Mouse (Mus musculus) stomach, embryonic 14.5 days (tissue): ENCODE measurements at regions not wholly inside any gene's neighbourhood (a gene's known extent, or its start where the extent isn't known, plus 50 kb on each side); places are given as distances from the start of the nearest gene placed in this dataset.

Experiments used
- ATAC-seq: fragments of 200-750 bp; cut with Nextera tagmentation; 2 replicates; pipeline ENCODE4 v1.8.0; 2017; ENCODE audit warnings: low read depth, moderate TSS enrichment; ENCODE audit not compliant: insufficient number of reproducible peaks, insufficient read depth, low FRiP score
- H3K27ac ChIP-seq: fragments of 300-500 bp; sonication (generic); 2 replicates; pipeline ENCODE4 v1.5.1; 2014; ENCODE audit warnings: mild to moderate bottlenecking, low read length, moderate library complexity, mixed read lengths
- H3K27me3 ChIP-seq: fragments of 300-500 bp; sonication (generic); 2 replicates; pipeline ENCODE4 v1.6.1; 2014; ENCODE audit warnings: low read length, control low read depth, mixed read lengths; ENCODE audit not compliant: control insufficient read depth, insufficient read depth
- H3K36me3 ChIP-seq: fragments of 300-500 bp; sonication (generic); 2 replicates; pipeline ENCODE4 v1.6.1; 2014; ENCODE audit warnings: mild to moderate bottlenecking, control low read depth, low read length, moderate library complexity, mixed read lengths; ENCODE audit not compliant: control insufficient read depth, insufficient read depth
- H3K4me1 ChIP-seq: fragments of 300-500 bp; sonication (generic); 2 replicates; pipeline ENCODE4 v1.6.1; 2014; ENCODE audit warnings: low read length, control low read depth, mixed read lengths; ENCODE audit not compliant: control insufficient read depth, insufficient read depth
- H3K4me2 ChIP-seq: fragments of 300-500 bp; sonication (generic); replicated peaks from 2 replicates; pipeline ENCODE4 v1.6.1; 2014; ENCODE audit warnings: low read depth, low read length, control low read depth
- H3K4me3 ChIP-seq: fragments of 300-500 bp; sonication (generic); 2 replicates; pipeline ENCODE4 v1.5.1; 2014; ENCODE audit warnings: low read depth, low read length, control low read depth
- H3K9ac ChIP-seq: fragments of 300-500 bp; sonication (generic); replicated peaks from 2 replicates; pipeline ENCODE4 v1.6.1; 2014; ENCODE audit warnings: low read depth, mild to moderate bottlenecking, control low read depth, low read length, moderate library complexity, mixed read lengths
- H3K9me3 ChIP-seq: fragments of 300-500 bp; sonication (generic); 2 replicates; pipeline ENCODE4 v1.6.1; 2016; ENCODE audit warnings: low read depth, low read length, control low read depth; ENCODE audit not compliant: control insufficient read depth
- WGBS: fragments of 180-500 bp; shearing (Covaris S2); extraction: QIAGEN DNeasy Blood & Tissue Kit; methylation state at CpG from one replicate; pipeline ENCODE4 v1.1.7; 2014; 5-methylcytosine and 5-hydroxymethylcytosine counted together

- WGBS = 17% methylated on average over 1 of the region's 1 CpGs
These were observed 123.6 kb upstream of the Smyd2 start for GRCm38 (mm10) chr1:190045797-190046196.

GRCm38 (mm10) chr1:190044036-190044435 is 121.9 kb upstream of the Smyd2 start:
- Histone ChIP-seq H3K27me3 (no peaks in the 10 kb centered on the region), H3K36me3 (no peaks in the 10 kb centered on the region), H3K4me1 (no peaks in the 10 kb centered on the region), H3K4me2 (no peak overlapping the region), H3K27ac (no peak overlapping the region), H3K9ac (no peak overlapping the region), H3K9me3 (no peaks in the 10 kb centered on the region), H3K4me3 (no peak overlapping the region)
- WGBS = 57% methylated on average over 3 of the region's 3 CpGs
- ATAC-seq = no peak

More at GRCm38 (mm10) chr1:190045797-190046196, 123.6 kb upstream of the Smyd2 start:
- H3K27ac ChIP-seq = no peak overlapping the region
- H3K4me3 ChIP-seq = no peak overlapping the region
- H3K4me2 ChIP-seq = no peak overlapping the region
- H3K9ac ChIP-seq = no peak overlapping the region
- H3K36me3 ChIP-seq = no peaks in the 10 kb centered on the region
- ATAC-seq = no peak
- no peaks in the 10 kb centered on the region for H3K4me1 ChIP-seq
- H3K27me3 ChIP-seq = no peaks in the 10 kb centered on the region
- H3K9me3 ChIP-seq = peaks cover 3% of the 10 kb centered on the region; the same call in 1 of the 2 replicates

GRCm38 (mm10) chr1:190043156-190043555 is 121.0 kb upstream of the Smyd2 start:
- WGBS = 77% methylated on average over 10 of the region's 10 CpGs
- Histone ChIP-seq H3K4me2 (no peak overlapping the region), H3K9ac (no peak overlapping the region), H3K27me3 (no peaks in the 10 kb centered on the region), H3K36me3 (no peaks in the 10 kb centered on the region), H3K4me3 (no peak overlapping the region), H3K9me3 (no peaks in the 10 kb centered on the region), H3K4me1 (no peaks in the 10 kb centered on the region), H3K27ac (no peak overlapping the region)
- no peak for ATAC-seq

- Histone ChIP-seq H3K27ac (no peak overlapping the region), H3K9me3 (no peaks in the 10 kb centered on the region), H3K4me2 (no peak overlapping the region), H3K9ac (no peak overlapping the region), H3K27me3 (no peaks in the 10 kb centered on the region), H3K4me3 (no peak overlapping the region), H3K36me3 (no peaks in the 10 kb centered on the region), H3K4me1 (no peaks in the 10 kb centered on the region)
- no peak for ATAC-seq
- 66% methylated on average over 4 of the region's 4 CpGs for WGBS
These were observed 120.0 kb upstream of the Smyd2 start for GRCm38 (mm10) chr1:190042197-190042596.

GRCm38 (mm10) chr1:190041096-190041706 is 119.0 kb upstream of the Smyd2 start:
- WGBS = 51% methylated on average over 7 of the region's 7 CpGs

GRCm38 (mm10) chr1:190038046-190038445 is 115.9 kb upstream of the Smyd2 start:
- no peaks in the 10 kb centered on the region for H3K36me3 ChIP-seq
- 19% methylated on average over 5 of the region's 5 CpGs for WGBS
- H3K27ac ChIP-seq = no peak overlapping the region
- H3K9me3 ChIP-seq = no peaks in the 10 kb centered on the region
- H3K9ac ChIP-seq = no peak overlapping the region
- no peak overlapping the region for H3K4me2 ChIP-seq
- H3K4me1 ChIP-seq = no peaks in the 10 kb centered on the region
- H3K27me3 ChIP-seq = no peaks in the 10 kb centered on the region
- no peak for ATAC-seq
- no peak overlapping the region for H3K4me3 ChIP-seq

More at GRCm38 (mm10) chr1:190041096-190041706, 119.0 kb upstream of the Smyd2 start:
- H3K36me3 ChIP-seq = no peaks in the 10 kb centered on the region
- H3K4me3 ChIP-seq = no peak overlapping the region
- H3K9ac ChIP-seq = no peak overlapping the region
- H3K27me3 ChIP-seq = no peaks in the 10 kb centered on the region
- H3K4me1 ChIP-seq = no peaks in the 10 kb centered on the region
- no peaks in the 10 kb centered on the region for H3K9me3 ChIP-seq
- H3K27ac ChIP-seq = no peak overlapping the region
- no peak overlapping the region for H3K4me2 ChIP-seq
- no peak for ATAC-seq

GRCm38 (mm10) chr1:190036726-190037125 is 114.6 kb upstream of the Smyd2 start:
- Histone ChIP-seq H3K9me3 (no peaks in the 10 kb centered on the region), H3K4me2 (no peak overlapping the region)

GRCm38 (mm10) chr1:190035935-190036334 is 113.8 kb upstream of the Smyd2 start:
- H3K4me3 ChIP-seq = no peak overlapping the region

More at GRCm38 (mm10) chr1:190036726-190037125, 114.6 kb upstream of the Smyd2 start:
- H3K27me3 ChIP-seq = no peaks in the 10 kb centered on the region
- no peaks in the 10 kb centered on the region for H3K4me1 ChIP-seq
- 85% methylated on average over 6 of the region's 6 CpGs for WGBS
- no peak overlapping the region for H3K4me3 ChIP-seq
- ATAC-seq = no peak
- H3K36me3 ChIP-seq = no peaks in the 10 kb centered on the region
- H3K9ac ChIP-seq = no peak overlapping the region
- H3K27ac ChIP-seq = no peak overlapping the region

GRCm38 (mm10) chr1:190034091-190034490 is 111.9 kb upstream of the Smyd2 start:
- no peaks in the 10 kb centered on the region for H3K36me3 ChIP-seq
- H3K4me1 ChIP-seq = no peaks in the 10 kb centered on the region
- no peaks in the 10 kb centered on the region for H3K27me3 ChIP-seq
- WGBS = 60% methylated on average over 5 of the region's 5 CpGs
- H3K4me2 ChIP-seq = no peak overlapping the region
- H3K9me3 ChIP-seq = no peaks in the 10 kb centered on the region
- no peak for ATAC-seq
- H3K27ac ChIP-seq = no peak overlapping the region
- no peak overlapping the region for H3K9ac ChIP-seq
- H3K4me3 ChIP-seq = no peak overlapping the region

More at GRCm38 (mm10) chr1:190035935-190036334, 113.8 kb upstream of the Smyd2 start:
- no peak for ATAC-seq
- Histone ChIP-seq H3K9ac (no peak overlapping the region), H3K4me2 (no peak overlapping the region), H3K36me3 (no peaks in the 10 kb centered on the region), H3K27ac (no peak overlapping the region), H3K4me1 (no peaks in the 10 kb centered on the region), H3K9me3 (no peaks in the 10 kb centered on the region), H3K27me3 (no peaks in the 10 kb centered on the region)
- 81% methylated on average over 11 of the region's 11 CpGs for WGBS
